Mouse (Mus musculus) neural tube, embryonic 15.5 days (tissue): ENCODE results near the gene Grasp. TPM values are rescaled to one million over a fixed set of nuclear protein-coding genes. Genes with fewer than 3 reads are reported as not detected.

ENCODE experiments used
- ATAC-seq: fragments of 200-750 bp; cut with Nextera tagmentation; 2 replicates; pipeline ENCODE4 v1.8.0; 2017; ENCODE audit warnings: mild to moderate bottlenecking, moderate TSS enrichment, moderate library complexity; ENCODE audit not compliant: low FRiP score
- H3K27ac ChIP-seq: fragments of 300-500 bp; sonication (generic); replicated peaks from 2 replicates; pipeline ENCODE4 v1.5.1; 2015; ENCODE audit warnings: mild to moderate bottlenecking, inconsistent platforms
- H3K27me3 ChIP-seq: fragments of 300-500 bp; sonication (generic); replicated peaks from 2 replicates; pipeline ENCODE4 v1.6.1; 2015; ENCODE audit warnings: inconsistent platforms
- H3K36me3 ChIP-seq: fragments of 300-500 bp; sonication (generic); 2 replicates; pipeline ENCODE4 v1.6.1; 2015; ENCODE audit warnings: inconsistent platforms
- H3K4me1 ChIP-seq: fragments of 300-500 bp; sonication (generic); 2 replicates; pipeline ENCODE4 v1.6.1; 2015; ENCODE audit warnings: inconsistent platforms
- H3K4me2 ChIP-seq: fragments of 300-500 bp; sonication (generic); 2 replicates; pipeline ENCODE4 v1.6.1; 2015; ENCODE audit warnings: inconsistent platforms, mild to moderate bottlenecking, moderate library complexity
- H3K4me3 ChIP-seq: fragments of 300-500 bp; sonication (generic); replicated peaks from 2 replicates; pipeline ENCODE4 v1.5.1; 2015; ENCODE audit warnings: mild to moderate bottlenecking, inconsistent platforms
- H3K9ac ChIP-seq: fragments of 300-500 bp; sonication (generic); replicated peaks from 2 replicates; pipeline ENCODE4 v1.6.1; 2015; ENCODE audit warnings: mild to moderate bottlenecking, inconsistent platforms
- H3K9me3 ChIP-seq: fragments of 300-500 bp; sonication (generic); replicated peaks from 2 replicates; pipeline ENCODE4 v1.6.1; 2016; ENCODE audit warnings: inconsistent platforms
- WGBS: fragments of 180-500 bp; shearing (Covaris S2); methylation state at CpG from one replicate; pipeline ENCODE4 v1.1.7; 2015; ENCODE audit warnings: mixed read lengths; 5-methylcytosine and 5-hydroxymethylcytosine counted together
- polyA plus RNA-seq: library from polyadenylated mRNA; unstranded; fragments of >200 nt; fragmentation: Nextera tagmentation; extraction: Ambion mirVana; gene quantifications from 2 replicates; pipeline ENCODE4 v1.2.1, GENCODE M21; 2015

Grasp gene
- polyA plus RNA-seq, 1 experiment from 2014 or later: 2.2 TPM

DNA sequence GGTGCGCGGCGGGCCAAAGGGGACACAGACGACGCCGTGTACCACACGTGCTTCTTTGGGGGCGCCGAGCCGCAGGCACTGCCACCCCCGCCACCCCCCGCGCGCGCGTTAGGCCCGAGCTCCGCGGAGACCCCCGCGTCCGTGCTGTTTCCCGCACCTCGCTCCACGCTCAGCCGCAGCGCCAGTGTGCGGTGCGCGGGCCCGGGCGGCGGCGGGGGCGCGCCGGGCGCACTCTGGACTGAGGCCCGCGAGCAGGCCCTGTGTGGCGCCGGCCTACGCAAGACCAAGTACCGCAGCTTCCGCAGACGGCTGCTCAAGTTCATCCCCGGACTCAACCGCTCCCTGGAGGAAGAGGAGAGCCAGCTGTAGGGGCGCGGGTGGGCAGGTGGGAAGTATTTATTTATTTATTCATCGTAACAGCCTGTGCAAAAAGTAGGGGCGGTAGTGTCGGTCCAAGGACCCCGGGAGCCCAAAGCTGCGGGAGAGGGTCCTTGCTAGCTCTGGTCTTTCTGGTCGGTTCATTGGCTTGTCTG, 7.7 kb downstream of the Grasp start:
- H3K4me2 ChIP-seq: peak overlapping the region; percentile 51
- 54% methylated on average over 55 of the region's 56 CpGs for WGBS
- H3K9ac ChIP-seq: peak overlapping the region; percentile 2; the same call in 1 of the 2 replicates
- peaks cover 13% of the 10 kb centered on the region; the same call in 1 of the 2 replicates for H3K4me1 ChIP-seq
- peak overlapping the region; percentile 18 for H3K4me3 ChIP-seq
- H3K27ac ChIP-seq: no peak overlapping the region
- ATAC-seq: peak; percentile 56; the same call in 1 of the 2 replicates
- no peaks in the 10 kb centered on the region for H3K9me3 ChIP-seq
- H3K27me3 ChIP-seq: no peaks in the 10 kb centered on the region
- H3K36me3 ChIP-seq: no peaks in the 10 kb centered on the region

- ATAC-seq: no peak
- H3K9ac ChIP-seq: no peak overlapping the region
- H3K4me3 ChIP-seq: no peak overlapping the region
- WGBS: 81% methylated on average over 4 of the region's 4 CpGs
- H3K4me1 ChIP-seq: peaks cover 13% of the 10 kb centered on the region; the same call in 1 of the 2 replicates
- H3K36me3 ChIP-seq: no peaks in the 10 kb centered on the region
- no peak overlapping the region for H3K27ac ChIP-seq
- H3K4me2 ChIP-seq: no peak overlapping the region
- H3K27me3 ChIP-seq: no peaks in the 10 kb centered on the region
- H3K9me3 ChIP-seq: no peaks in the 10 kb centered on the region
Observed at GRCm38 (mm10) chr15:101232607-101233006, 8.6 kb downstream of the Grasp start.

- no peak overlapping the region for H3K4me3 ChIP-seq
- no peak overlapping the region for H3K9ac ChIP-seq
- peaks cover 10% of the 10 kb centered on the region; the same call in 1 of the 2 replicates for H3K4me1 ChIP-seq
- no peaks in the 10 kb centered on the region for H3K27me3 ChIP-seq
- no peak for ATAC-seq
- H3K36me3 ChIP-seq: no peaks in the 10 kb centered on the region
- H3K27ac ChIP-seq: no peak overlapping the region
- no peaks in the 10 kb centered on the region for H3K9me3 ChIP-seq
- WGBS: 93% methylated on average over 3 of the region's 3 CpGs
- H3K4me2 ChIP-seq: no peak overlapping the region
Observed at GRCm38 (mm10) chr15:101233183-101233582, 9.2 kb downstream of the Grasp start.

- Histone ChIP-seq H3K4me2 (no peak overlapping the region), H3K4me1 (peaks cover 9% of the 10 kb centered on the region), H3K27me3 (no peaks in the 10 kb centered on the region), H3K27ac (no peak overlapping the region), H3K36me3 (no peaks in the 10 kb centered on the region), H3K4me3 (no peak overlapping the region), H3K9ac (no peak overlapping the region), H3K9me3 (no peaks in the 10 kb centered on the region)
- ATAC-seq: no peak
- WGBS: 20% methylated on average over 11 of the region's 11 CpGs
Observed at GRCm38 (mm10) chr15:101233641-101234275, 9.8 kb downstream of the Grasp start.

GRCm38 (mm10) chr15:101234611-101235341, 10.8 kb downstream of the Grasp start:
- H3K9me3 ChIP-seq: no peaks in the 10 kb centered on the region
- H3K27ac ChIP-seq: no peak overlapping the region
- no peaks in the 10 kb centered on the region for H3K36me3 ChIP-seq
- no peak overlapping the region for H3K9ac ChIP-seq
- no peak overlapping the region for H3K4me3 ChIP-seq
- 62% methylated on average over 10 of the region's 10 CpGs for WGBS
- peaks cover 14% of the 10 kb centered on the region for H3K4me1 ChIP-seq
- no peaks in the 10 kb centered on the region for H3K27me3 ChIP-seq
- H3K4me2 ChIP-seq: no peak overlapping the region
- ATAC-seq: no peak

- Histone ChIP-seq H3K4me1 (peaks cover 14% of the 10 kb centered on the region), H3K9ac (no peak overlapping the region), H3K27me3 (no peaks in the 10 kb centered on the region), H3K4me3 (no peak overlapping the region), H3K27ac (no peak overlapping the region), H3K4me2 (no peak overlapping the region), H3K36me3 (no peaks in the 10 kb centered on the region), H3K9me3 (no peaks in the 10 kb centered on the region)
- 31% methylated on average over 5 of the region's 5 CpGs for WGBS
- ATAC-seq: no peak
Observed at GRCm38 (mm10) chr15:101235342-101235698, 11.3 kb downstream of the Grasp start.

DNA sequence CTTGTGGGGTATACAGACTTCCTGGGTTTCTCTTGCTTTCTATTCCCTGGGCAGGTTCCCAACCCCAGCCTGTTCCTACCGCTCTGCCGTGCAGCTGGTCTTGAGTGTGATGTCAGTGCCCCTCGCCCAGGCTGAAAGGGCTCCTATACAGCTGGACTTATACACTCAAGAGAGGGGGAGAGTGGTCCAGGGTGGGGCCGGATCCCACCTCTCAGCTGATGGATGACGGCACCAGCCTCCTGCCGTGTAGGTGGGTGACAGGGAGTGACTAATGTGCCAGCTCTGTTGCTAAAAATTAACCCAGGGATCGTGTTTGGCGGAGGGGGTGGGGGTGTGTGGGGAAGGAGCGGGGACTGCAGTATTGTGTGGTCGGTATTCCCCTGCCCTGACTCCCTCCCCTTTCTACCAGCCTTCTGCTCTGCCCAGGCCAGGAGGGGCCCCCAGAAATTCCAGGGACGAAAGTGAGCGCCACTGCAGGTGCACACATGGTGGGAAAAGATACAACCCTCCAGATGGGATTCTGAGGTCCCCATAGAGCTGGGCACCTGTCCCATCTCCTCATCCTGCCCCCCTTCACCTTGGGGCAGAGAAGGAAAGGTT, 11.8 kb downstream of the Grasp start:
- Histone ChIP-seq H3K4me3 (no peak overlapping the region), H3K4me1 (peaks cover 16% of the 10 kb centered on the region), H3K9me3 (no peaks in the 10 kb centered on the region), H3K9ac (no peak overlapping the region; the same call in 1 of the 2 replicates), H3K27ac (no peak overlapping the region), H3K4me2 (no peak overlapping the region), H3K27me3 (no peaks in the 10 kb centered on the region), H3K36me3 (no peaks in the 10 kb centered on the region)
- ATAC-seq: no peak
- 20% methylated on average over 12 of the region's 12 CpGs for WGBS

- 6% methylated on average over 3 of the region's 3 CpGs for WGBS
- H3K4me1 ChIP-seq: peaks cover 24% of the 10 kb centered on the region
- H3K9me3 ChIP-seq: no peaks in the 10 kb centered on the region
- H3K4me3 ChIP-seq: no peak overlapping the region
- H3K36me3 ChIP-seq: no peaks in the 10 kb centered on the region
- H3K9ac ChIP-seq: no peak overlapping the region
- no peaks in the 10 kb centered on the region for H3K27me3 ChIP-seq
- no peak for ATAC-seq
- no peak overlapping the region for H3K4me2 ChIP-seq
- H3K27ac ChIP-seq: no peak overlapping the region
Observed at GRCm38 (mm10) chr15:101236878-101237277, 12.9 kb downstream of the Grasp start.

- Histone ChIP-seq H3K4me1 (peaks cover 19% of the 10 kb centered on the region), H3K36me3 (no peaks in the 10 kb centered on the region), H3K9ac (peak overlapping the region; percentile 44), H3K9me3 (no peaks in the 10 kb centered on the region), H3K4me2 (peak overlapping the region; percentile 61), H3K4me3 (peak overlapping the region; percentile 25), H3K27ac (no peak overlapping the region), H3K27me3 (0 out of 2 replicates have a peak, but pooled peaks cover 5% of the 10 kb centered on the region)
- 7% methylated on average over 28 of the region's 28 CpGs for WGBS
- peak; percentile 58 for ATAC-seq
Observed at GRCm38 (mm10) chr15:101238885-101239511, 15.0 kb downstream of the Grasp start.

DNA sequence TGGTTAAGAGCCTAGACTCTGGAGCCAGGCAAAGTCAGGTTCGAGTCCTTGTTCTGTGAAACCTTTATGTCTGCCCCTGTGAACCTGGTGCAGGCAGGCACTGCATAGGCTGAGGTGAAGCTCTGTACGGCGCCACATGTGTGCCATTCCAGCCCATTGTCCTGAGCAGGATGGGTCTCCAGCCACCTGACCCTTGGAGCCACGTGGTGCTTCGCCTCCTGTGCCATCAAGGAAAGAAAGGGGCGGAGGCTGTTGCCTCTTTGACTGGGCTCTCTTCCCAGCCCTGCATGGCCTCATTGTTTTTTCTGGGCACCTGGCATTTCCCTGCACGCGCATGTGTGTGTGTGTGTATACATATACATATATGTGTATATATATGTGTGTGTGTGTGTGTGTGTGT, 15.8 kb downstream of the Grasp start:
- H3K27me3 ChIP-seq: 0 out of 2 replicates have a peak, but pooled peaks cover 5% of the 10 kb centered on the region
- H3K36me3 ChIP-seq: no peaks in the 10 kb centered on the region
- H3K4me2 ChIP-seq: no peak overlapping the region
- H3K4me3 ChIP-seq: no peak overlapping the region
- no peak overlapping the region for H3K27ac ChIP-seq
- no peak overlapping the region for H3K9ac ChIP-seq
- peaks cover 19% of the 10 kb centered on the region for H3K4me1 ChIP-seq
- ATAC-seq: no peak
- 61% methylated on average over 8 of the region's 8 CpGs for WGBS
- no peaks in the 10 kb centered on the region for H3K9me3 ChIP-seq

GRCm38 (mm10) chr15:101240799-101241204, 16.8 kb downstream of the Grasp start:
- H3K9me3 ChIP-seq: no peaks in the 10 kb centered on the region
- peak overlapping the region; percentile 37 for H3K9ac ChIP-seq
- H3K4me2 ChIP-seq: peak overlapping the region; percentile 52
- 0 out of 2 replicates have a peak, but pooled peaks cover 5% of the 10 kb centered on the region for H3K27me3 ChIP-seq
- 12% methylated on average over 10 of the region's 10 CpGs for WGBS
- peak overlapping the region; percentile 24; the same call in 1 of the 2 replicates for H3K4me3 ChIP-seq
- H3K27ac ChIP-seq: no peak overlapping the region
- no peaks in the 10 kb centered on the region for H3K36me3 ChIP-seq
- H3K4me1 ChIP-seq: peaks cover 21% of the 10 kb centered on the region
- ATAC-seq: peak; percentile 59
